Mouse (Mus musculus): ENCODE data around the gene Asxl2.

DNA sequence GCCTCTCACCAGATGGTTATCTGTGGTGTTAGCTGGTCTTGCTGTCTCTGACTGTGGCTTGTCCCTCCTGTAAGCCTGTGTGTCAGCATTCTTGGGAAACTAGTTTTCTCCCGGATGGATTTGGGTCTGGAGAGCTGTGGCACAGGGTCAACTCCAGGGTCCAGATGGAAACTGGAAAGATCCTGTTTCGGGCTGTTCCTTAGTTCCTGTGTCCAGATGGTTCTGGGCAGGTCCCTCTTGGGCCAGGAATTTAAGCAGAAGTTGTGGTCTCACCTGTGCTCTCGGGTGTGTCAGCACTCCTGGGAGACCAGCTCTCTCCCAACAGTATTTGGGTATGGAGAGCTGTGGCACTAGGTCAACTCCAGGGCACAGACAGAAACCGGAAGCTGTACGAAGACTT lies 9.8 kb downstream of the Asxl2 start:
- TF ChIP-seq EP300 (optimal IDR thresholded peaks at IDR 0.05) (no peak), CTCF (IDR thresholded peaks at IDR 0.05; ENCODE audit: low read depth) (no peak)

Data from stomach, postnatal 0 days (tissue).